Mouse (Mus musculus): ENCODE measurements around the gene Iscu. TPM values are rescaled to one million over a fixed set of nuclear protein-coding genes. Genes with fewer than 3 reads are reported as not detected.
"Not testable (repeated sequence)": the region's sequence is repeated elsewhere in the genome, so short reads cannot be mapped to it uniquely, and the experiment has no call there.

The Iscu gene
- polyA plus RNA-seq, 1 experiment from 2014 or later = 106 TPM

DNA sequence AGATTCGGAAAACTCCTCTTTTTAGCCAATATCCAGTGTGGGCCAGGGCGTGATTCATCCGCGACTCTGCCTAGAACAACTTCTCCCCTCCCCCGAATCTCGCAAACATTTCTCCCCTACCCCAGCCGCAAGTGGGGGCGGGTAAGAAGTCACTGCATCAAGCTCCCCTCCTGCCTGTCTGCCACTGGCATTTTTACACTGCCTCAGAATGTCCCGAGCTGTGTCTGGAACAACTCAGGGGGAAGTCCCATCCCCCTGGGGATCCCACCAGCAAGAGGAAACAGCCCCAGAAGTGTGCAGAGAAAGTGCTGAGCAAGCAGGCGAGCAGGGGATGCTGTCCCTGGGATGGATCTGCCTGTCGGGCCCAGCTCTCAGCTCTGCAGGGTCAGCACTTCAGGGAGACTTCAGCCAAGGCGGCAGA lies 11.0 kb downstream of the Iscu start:
- H3K9me3 ChIP-seq (ENCODE audit: control insufficient read depth, low read depth, low read length) = no peaks in the 10 kb centered on the region
- no peak overlapping the region for H3K4me3 ChIP-seq (ENCODE audit: low read depth, low read length)
- peak overlapping the region; percentile 94 for H3K27ac ChIP-seq (ENCODE audit: low read length)
- no peaks in the 10 kb centered on the region for H3K36me3 ChIP-seq (ENCODE audit: control insufficient read depth, insufficient read depth, low read length)
- no peaks in the 10 kb centered on the region for H3K27me3 ChIP-seq (ENCODE audit: control insufficient read depth, insufficient read depth, low read length)
- H3K9ac ChIP-seq (replicated peaks; ENCODE audit: low read depth, low read length) = no peak overlapping the region
- peak overlapping the region; percentile 10; the same call in 1 of the 2 replicates for H3K4me2 ChIP-seq (replicated peaks; ENCODE audit: low read depth, low read length)
- peak; percentile 74 for ATAC-seq (ENCODE audit: insufficient number of reproducible peaks, insufficient read depth, low FRiP score, low read depth)
- WGBS = 6% methylated on average over 12 of the region's 12 CpGs
- peaks cover 13% of the 10 kb centered on the region for H3K4me1 ChIP-seq (ENCODE audit: control insufficient read depth, insufficient read depth, low read length)

DNA sequence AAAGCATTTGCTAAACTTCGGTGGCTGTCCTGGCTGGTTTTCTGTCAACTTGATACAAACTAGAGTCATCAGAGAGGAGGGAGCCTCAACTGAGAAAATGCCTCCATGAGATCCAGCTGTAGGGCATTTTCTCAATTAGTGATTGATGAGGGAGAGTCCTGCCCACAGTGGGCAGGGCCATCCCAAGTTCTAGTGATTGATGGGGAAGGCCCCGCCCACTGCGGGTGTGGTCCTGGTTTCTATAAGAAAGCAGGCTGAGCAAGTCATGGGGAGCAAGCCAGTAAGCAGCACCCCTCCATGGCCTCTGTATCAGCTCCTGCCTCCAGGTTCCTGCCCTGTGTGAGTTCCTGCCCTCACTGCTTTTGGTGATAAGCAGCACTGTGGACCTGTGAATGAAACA lies 11.6 kb downstream of the Iscu start:
- not testable (repeated sequence) for H3K27me3 ChIP-seq (ENCODE audit: control insufficient read depth, insufficient read depth, low read length); H3K36me3 ChIP-seq (ENCODE audit: control insufficient read depth, insufficient read depth, low read length); H3K9ac ChIP-seq (replicated peaks; ENCODE audit: low read depth, low read length); H3K4me3 ChIP-seq (ENCODE audit: low read depth, low read length); H3K4me2 ChIP-seq (replicated peaks; ENCODE audit: low read depth, low read length); H3K9me3 ChIP-seq (ENCODE audit: control insufficient read depth, low read depth, low read length); ATAC-seq (ENCODE audit: insufficient number of reproducible peaks, insufficient read depth, low FRiP score, low read depth)
- Histone ChIP-seq H3K4me1 (ENCODE audit: control insufficient read depth, insufficient read depth, low read length) (peaks cover 18% of the 10 kb centered on the region), H3K27ac (ENCODE audit: low read length) (peak overlapping the region; percentile 94)
- WGBS = 30% methylated on average over 3 of the region's 3 CpGs

DNA sequence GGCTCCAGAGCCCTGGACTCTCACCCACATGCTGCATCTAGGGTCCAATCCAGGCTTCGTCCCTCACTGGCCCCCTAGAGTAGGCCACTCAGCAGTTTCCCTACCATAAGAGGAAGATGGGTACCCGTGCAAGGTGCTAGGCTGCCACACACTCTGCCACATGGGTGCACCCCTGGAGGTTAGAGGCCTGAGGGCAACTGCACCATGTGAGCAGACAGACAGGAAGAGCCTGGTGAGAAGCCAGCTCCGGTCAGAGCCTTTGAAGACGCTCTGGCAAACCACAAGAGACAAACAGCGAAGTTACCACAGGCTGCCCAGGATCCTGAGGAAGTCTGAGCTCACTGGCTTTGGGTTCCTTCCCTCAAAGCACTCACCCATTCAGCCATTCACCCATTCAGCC lies 14.4 kb downstream of the Iscu start:
- ATAC-seq (ENCODE audit: insufficient number of reproducible peaks, insufficient read depth, low FRiP score, low read depth) = no peak
- H3K9ac ChIP-seq (replicated peaks; ENCODE audit: low read depth, low read length) = no peak overlapping the region
- no peaks in the 10 kb centered on the region for H3K36me3 ChIP-seq (ENCODE audit: control insufficient read depth, insufficient read depth, low read length)
- H3K27ac ChIP-seq (ENCODE audit: low read length) = no peak overlapping the region
- peaks cover 30% of the 10 kb centered on the region for H3K4me1 ChIP-seq (ENCODE audit: control insufficient read depth, insufficient read depth, low read length)
- H3K27me3 ChIP-seq (ENCODE audit: control insufficient read depth, insufficient read depth, low read length) = no peaks in the 10 kb centered on the region
- no peak overlapping the region for H3K4me2 ChIP-seq (replicated peaks; ENCODE audit: low read depth, low read length)
- no peaks in the 10 kb centered on the region for H3K9me3 ChIP-seq (ENCODE audit: control insufficient read depth, low read depth, low read length)
- 72% methylated on average over 5 of the region's 5 CpGs for WGBS
- no peak overlapping the region for H3K4me3 ChIP-seq (ENCODE audit: low read depth, low read length)

DNA sequence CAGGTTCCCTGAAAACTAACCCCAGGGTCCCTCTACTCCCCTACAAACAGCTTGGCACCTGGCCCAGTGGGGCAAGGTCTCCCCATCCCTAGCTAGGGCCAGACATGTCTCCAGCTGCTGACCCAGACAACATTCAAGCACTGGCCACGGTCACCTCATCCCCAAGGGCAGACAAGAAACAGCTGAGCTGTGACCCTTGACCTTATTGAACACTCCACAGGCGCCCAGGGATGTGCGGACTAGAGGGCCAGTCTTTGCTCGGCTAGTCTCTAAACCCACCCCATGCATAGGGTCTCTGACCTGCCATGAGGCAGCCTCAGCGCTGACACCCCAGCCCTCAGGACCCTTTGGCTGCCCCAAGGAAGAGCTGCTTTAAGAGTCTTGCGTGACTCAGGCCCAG lies 16.1 kb downstream of the Iscu start:
- peaks cover 22% of the 10 kb centered on the region for H3K4me1 ChIP-seq (ENCODE audit: control insufficient read depth, insufficient read depth, low read length)
- no peaks in the 10 kb centered on the region; the same call in 1 of the 2 replicates for H3K36me3 ChIP-seq (ENCODE audit: control insufficient read depth, insufficient read depth, low read length)
- H3K9me3 ChIP-seq (ENCODE audit: control insufficient read depth, low read depth, low read length) = no peaks in the 10 kb centered on the region
- no peaks in the 10 kb centered on the region for H3K27me3 ChIP-seq (ENCODE audit: control insufficient read depth, insufficient read depth, low read length)
- H3K4me3 ChIP-seq (ENCODE audit: low read depth, low read length) = no peak overlapping the region
- ATAC-seq (ENCODE audit: insufficient number of reproducible peaks, insufficient read depth, low FRiP score, low read depth) = peak; percentile 2; the same call in 1 of the 2 replicates
- peak overlapping the region; percentile 86 for H3K27ac ChIP-seq (ENCODE audit: low read length)
- 36% methylated on average over 6 of the region's 6 CpGs for WGBS
- H3K4me2 ChIP-seq (replicated peaks; ENCODE audit: low read depth, low read length) = 0 out of 2 replicates have a peak overlapping the region, but pooled peaks have one; percentile 18
- H3K9ac ChIP-seq (replicated peaks; ENCODE audit: low read depth, low read length) = no peak overlapping the region

DNA sequence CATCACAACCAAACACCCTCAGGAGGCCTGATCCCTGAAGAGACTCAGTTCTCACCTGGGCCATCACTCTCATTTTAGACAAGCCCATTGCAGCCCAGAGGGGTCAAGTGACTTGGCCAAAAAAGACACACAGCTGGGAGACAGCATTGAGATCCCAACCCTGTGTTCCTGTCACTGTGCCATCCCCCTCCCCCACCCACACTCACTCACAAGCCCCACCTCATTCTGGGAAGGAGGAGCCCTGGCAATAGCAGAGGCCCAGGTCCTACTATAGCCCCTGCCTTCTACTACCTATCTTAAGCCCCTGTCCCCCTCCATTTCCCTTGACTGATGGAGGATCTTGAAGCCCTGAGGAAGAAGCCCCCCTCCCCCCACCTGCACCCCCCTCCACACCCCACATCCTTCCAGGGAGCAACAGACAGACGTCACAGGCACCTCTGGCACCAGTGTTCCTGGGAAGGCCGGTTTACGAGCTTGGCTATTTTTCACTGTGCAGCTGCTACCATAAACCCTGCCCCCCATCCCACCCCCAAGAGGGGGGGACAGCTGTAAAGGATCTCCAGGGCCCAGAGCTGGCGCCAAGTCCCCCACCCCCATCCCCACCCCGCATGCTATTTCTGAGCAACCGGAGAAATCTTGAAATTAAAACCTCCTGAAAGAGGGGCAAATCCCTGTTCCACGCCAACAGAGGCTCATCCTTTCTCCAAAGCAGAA lies 16.7 kb downstream of the Iscu start:
- WGBS = 24% methylated on average over 7 of the region's 7 CpGs
- H3K27me3 ChIP-seq (ENCODE audit: control insufficient read depth, insufficient read depth, low read length) = no peaks in the 10 kb centered on the region
- peak; percentile 79; the same call in 1 of the 2 replicates for ATAC-seq (ENCODE audit: insufficient number of reproducible peaks, insufficient read depth, low FRiP score, low read depth)
- no peak overlapping the region for H3K4me3 ChIP-seq (ENCODE audit: low read depth, low read length)
- H3K9me3 ChIP-seq (ENCODE audit: control insufficient read depth, low read depth, low read length) = no peaks in the 10 kb centered on the region
- peaks cover 3% of the 10 kb centered on the region; the same call in 1 of the 2 replicates for H3K36me3 ChIP-seq (ENCODE audit: control insufficient read depth, insufficient read depth, low read length)
- H3K4me2 ChIP-seq (replicated peaks; ENCODE audit: low read depth, low read length) = 0 out of 2 replicates have a peak overlapping the region, but pooled peaks have one; percentile 18
- H3K4me1 ChIP-seq (ENCODE audit: control insufficient read depth, insufficient read depth, low read length) = peaks cover 22% of the 10 kb centered on the region
- no peak overlapping the region for H3K9ac ChIP-seq (replicated peaks; ENCODE audit: low read depth, low read length)
- H3K27ac ChIP-seq (ENCODE audit: low read length) = peak overlapping the region; percentile 86

DNA sequence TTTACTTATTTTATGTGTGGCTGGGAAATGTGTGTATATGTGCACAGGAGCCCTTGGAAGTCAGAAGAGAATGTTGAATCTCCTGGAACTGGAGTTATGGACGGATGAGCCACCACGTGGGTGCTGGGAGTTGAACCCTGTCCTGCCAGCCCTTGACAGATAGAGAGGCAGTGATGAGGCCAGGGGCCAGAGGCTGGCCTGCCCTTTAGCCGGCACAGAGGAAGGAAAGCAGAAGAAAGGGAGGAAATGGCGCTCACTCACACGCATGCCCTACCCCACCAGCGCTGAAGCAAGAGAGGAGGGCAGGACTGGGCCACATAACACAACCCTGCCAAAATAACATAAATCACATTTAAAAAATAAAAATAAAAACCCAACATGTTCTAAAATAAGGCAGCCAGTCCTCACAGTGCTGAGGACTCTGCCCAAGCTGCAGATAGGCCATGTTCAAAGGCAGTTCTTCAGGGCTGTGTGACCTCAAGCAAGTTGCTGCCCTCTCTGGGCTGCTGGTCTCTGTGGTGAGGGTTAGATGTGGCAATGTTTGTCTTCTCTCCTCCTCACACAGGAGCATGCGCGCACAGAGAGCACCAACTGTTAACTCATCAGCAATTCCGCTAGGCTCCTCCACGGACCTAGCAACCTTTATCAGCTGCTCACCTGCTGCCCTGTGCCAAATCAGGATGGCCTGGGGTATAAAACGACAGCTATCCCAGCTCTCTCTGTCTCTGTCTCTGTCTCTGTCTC lies 18.1 kb downstream of the Iscu start:
- H3K36me3 ChIP-seq (ENCODE audit: control insufficient read depth, insufficient read depth, low read length) = peaks cover 3% of the 10 kb centered on the region; the same call in 1 of the 2 replicates
- H3K9ac ChIP-seq (replicated peaks; ENCODE audit: low read depth, low read length) = no peak overlapping the region
- H3K4me3 ChIP-seq (ENCODE audit: low read depth, low read length) = no peak overlapping the region
- WGBS = 56% methylated on average over 11 of the region's 11 CpGs
- H3K27ac ChIP-seq (ENCODE audit: low read length) = peak overlapping the region; percentile 15; the same call in 1 of the 2 replicates
- H3K9me3 ChIP-seq (ENCODE audit: control insufficient read depth, low read depth, low read length) = no peaks in the 10 kb centered on the region
- no peak for ATAC-seq (ENCODE audit: insufficient number of reproducible peaks, insufficient read depth, low FRiP score, low read depth)
- H3K4me2 ChIP-seq (replicated peaks; ENCODE audit: low read depth, low read length) = no peak overlapping the region
- H3K27me3 ChIP-seq (ENCODE audit: control insufficient read depth, insufficient read depth, low read length) = no peaks in the 10 kb centered on the region
- peaks cover 22% of the 10 kb centered on the region for H3K4me1 ChIP-seq (ENCODE audit: control insufficient read depth, insufficient read depth, low read length)

DNA sequence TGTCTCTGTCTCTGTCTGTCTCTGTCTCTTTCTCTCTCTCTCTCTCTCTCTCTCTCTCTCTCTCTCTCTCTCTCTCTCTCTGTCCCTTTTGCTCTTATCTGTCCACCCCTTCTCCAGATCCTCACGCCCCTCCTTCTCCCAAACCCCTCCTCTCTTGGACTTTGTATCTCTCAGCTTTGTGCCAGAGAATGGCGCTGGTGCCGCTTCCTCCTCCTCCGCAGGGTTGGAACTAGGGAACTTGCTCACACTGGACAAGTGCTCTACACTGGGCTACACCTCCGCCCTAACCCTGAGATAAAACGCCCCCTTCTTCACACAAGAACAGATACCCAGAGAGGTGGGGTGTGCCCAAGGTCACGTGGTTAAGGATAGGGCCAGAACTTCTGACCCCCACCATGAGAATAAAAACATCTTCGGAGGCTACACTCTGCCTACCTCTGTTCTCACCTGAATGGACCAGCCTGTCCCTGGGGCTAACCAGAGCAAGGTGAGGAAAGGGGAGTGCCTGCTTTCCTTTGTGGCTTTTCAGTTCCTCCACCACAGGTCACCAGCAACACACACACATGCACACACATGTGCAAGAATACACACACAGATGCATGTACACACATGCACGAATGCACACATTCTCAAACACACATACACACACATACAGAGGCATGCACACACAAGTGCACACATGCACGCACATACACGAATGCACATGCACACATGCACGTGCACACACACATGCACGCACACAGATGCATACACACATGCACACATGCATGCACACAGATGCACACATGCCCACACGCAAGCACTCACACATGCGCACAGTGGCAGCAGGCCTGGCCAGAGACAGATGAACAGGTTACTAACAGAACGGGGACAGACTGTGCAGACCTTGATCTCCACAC lies 18.9 kb downstream of the Iscu start:
- Histone ChIP-seq H3K27me3 (ENCODE audit: control insufficient read depth, insufficient read depth, low read length) (no peaks in the 10 kb centered on the region), H3K4me2 (replicated peaks; ENCODE audit: low read depth, low read length) (no peak overlapping the region), H3K9ac (replicated peaks; ENCODE audit: low read depth, low read length) (no peak overlapping the region), H3K27ac (ENCODE audit: low read length) (no peak overlapping the region), H3K4me3 (ENCODE audit: low read depth, low read length) (no peak overlapping the region), H3K36me3 (ENCODE audit: control insufficient read depth, insufficient read depth, low read length) (peaks cover 3% of the 10 kb centered on the region; the same call in 1 of the 2 replicates), H3K4me1 (ENCODE audit: control insufficient read depth, insufficient read depth, low read length) (peaks cover 26% of the 10 kb centered on the region), H3K9me3 (ENCODE audit: control insufficient read depth, low read depth, low read length) (no peaks in the 10 kb centered on the region)
- ATAC-seq (ENCODE audit: insufficient number of reproducible peaks, insufficient read depth, low FRiP score, low read depth) = no peak
- WGBS = 81% methylated on average over 16 of the region's 16 CpGs

Data from stomach, embryonic 14.5 days (tissue).